Mouse (Mus musculus) small intestine, adult 2 months (tissue): ENCODE measurements around the gene Cmya5.

Experiments
- CTCF ChIP-seq: fragments of 200-500 bp; IDR thresholded peaks from 2 replicates; pipeline ENCODE4 v1.5.1; 2012; ENCODE audit warnings: low read depth, mild to moderate bottlenecking, control low read depth, inconsistent platforms, low read length, moderate library complexity, mixed read lengths; ENCODE audit not compliant: insufficient replicate concordance, insufficient read length; ENCODE audit errors: extremely low read depth
- POLR2A ChIP-seq: fragments of 200-500 bp; IDR thresholded peaks from 2 replicates; pipeline ENCODE4 v1.6.1; 2012; ENCODE audit warnings: low read depth, mild to moderate bottlenecking, control low read depth, inconsistent platforms, low read length, moderate library complexity

DNA sequence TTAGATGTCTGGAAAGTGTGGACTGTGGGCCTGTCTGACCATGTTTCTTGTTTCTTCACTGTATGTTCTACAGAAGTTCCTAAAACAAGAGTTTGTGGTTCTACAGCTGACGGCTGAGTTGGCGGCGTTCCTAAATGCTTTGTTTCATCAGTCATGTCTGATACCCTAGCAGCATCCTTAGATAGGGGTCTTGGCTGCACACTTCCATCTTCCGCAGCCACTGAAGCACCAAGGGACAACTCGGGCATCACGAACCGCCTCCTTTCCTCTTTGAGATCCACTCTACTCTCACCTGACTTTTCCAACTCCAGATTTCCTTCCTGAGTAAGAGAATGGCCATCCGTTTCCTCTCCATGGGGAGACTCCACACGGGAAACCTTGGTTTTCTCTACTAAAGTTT is 53.3 kb downstream of the Cmya5 start:
- TF ChIP-seq CTCF (no peak), POLR2A (no peak)
